Mouse (Mus musculus) megakaryocyte, embryonic 14.5 days (primary cell): Measurements from ENCODE around the gene Ube2d2b.

ENCODE experiments used
- FLI1 ChIP-seq: IDR thresholded peaks from 2 replicates; pipeline ENCODE4 v1.6.1; 2012; ENCODE audit warnings: low read length, inconsistent platforms, mixed read lengths
- GATA1 ChIP-seq: IDR thresholded peaks from 3 replicates; pipeline ENCODE4 v1.6.1; 2012; ENCODE audit warnings: mixed read lengths, low read length, inconsistent platforms, borderline replicate concordance

GRCm38 (mm10) chr5:107814651-107815050 is 15.2 kb upstream of the Ube2d2b start:
- no peak for TF ChIP-seq GATA1
- TF ChIP-seq FLI1 = no peak
